Mouse (Mus musculus): ENCODE measurements around the gene Psmd2. TPM values are rescaled to one million over a fixed set of nuclear protein-coding genes. Genes with fewer than 3 reads are reported as not detected.

Psmd2 gene
- polyA plus RNA-seq, 1 experiment from 2014 or later: 359 TPM

DNA sequence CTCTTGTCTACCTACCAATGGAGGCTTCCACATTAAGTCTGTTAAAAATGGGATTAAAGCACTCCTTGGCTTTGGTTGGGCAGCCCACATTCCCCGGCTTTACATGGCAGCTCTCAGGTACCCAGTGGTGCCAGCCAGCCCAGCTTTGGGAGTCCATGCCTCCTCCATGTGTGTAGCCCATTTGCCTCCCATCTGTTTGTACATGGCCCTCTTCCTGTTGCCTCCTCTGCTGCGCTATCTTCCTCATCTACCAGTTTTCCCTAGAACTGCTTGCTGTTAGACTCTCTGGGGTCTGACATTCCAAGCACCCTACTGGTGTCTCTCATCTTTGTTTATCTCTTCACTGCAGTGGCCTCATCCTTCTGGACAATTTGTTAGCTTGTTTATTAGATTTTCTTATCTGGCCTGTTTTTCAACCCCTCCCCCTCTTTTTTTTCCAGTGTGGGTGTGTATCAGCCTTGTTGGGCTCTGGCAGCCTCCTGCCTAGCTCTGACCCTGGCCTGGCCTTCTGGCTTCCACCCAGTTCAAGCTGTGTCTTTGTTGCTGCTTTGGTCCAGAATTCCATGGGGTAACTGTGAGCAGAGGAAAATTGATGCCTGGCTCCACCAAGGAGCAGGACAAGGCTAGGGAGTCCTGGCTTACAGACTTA, 55.1 kb downstream of the Psmd2 start:
- H3K36me3 ChIP-seq (replicated peaks): peaks cover 2% of the 10 kb centered on the region; the same call in 1 of the 2 replicates
- WGBS: 97% methylated on average over 2 of the region's 2 CpGs
- ATAC-seq (replicated peaks): no peak

DNA sequence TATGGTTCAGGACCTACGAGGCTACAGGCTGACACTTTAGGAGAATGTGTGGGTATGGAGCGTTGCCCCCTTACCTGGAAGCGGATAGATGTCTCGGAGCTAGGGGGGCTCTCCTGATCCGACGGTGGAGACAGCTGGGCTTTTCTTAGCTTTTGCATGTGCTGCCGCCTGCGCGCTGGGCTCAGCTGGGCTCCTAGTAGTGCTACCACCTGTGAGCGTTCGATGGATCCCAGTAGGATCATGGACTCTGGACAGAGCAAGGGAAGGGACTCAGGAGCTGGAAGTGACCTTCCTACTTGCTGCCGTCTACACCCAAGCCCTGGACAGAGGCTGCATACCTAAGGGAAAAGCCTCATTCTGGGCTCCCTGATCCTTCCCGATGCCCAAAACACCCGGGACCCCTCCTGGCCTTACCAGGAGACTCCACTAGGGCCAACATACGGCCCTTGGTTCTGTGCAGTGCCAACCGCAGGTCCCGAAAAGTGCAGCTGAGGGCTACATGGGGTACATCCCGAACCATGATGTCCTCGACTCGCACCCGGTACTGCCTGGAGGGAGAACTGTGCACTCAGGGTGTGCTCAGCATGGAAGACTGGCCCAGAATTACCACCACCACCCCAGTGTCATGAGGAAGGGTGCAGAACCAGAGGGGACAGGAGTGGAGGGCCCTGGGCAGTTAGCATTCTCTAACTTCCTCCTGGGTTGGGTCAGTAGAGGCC, 56.9 kb downstream of the Psmd2 start:
- Histone ChIP-seq H3K4me1 (0 out of 2 replicates have a peak, but pooled peaks cover 3% of the 10 kb centered on the region), H3K4me2 (no peak overlapping the region), H3K36me3 (replicated peaks) (peaks cover 7% of the 10 kb centered on the region; the same call in 1 of the 2 replicates), H3K27me3 (replicated peaks) (no peaks in the 10 kb centered on the region), H3K9me3 (no peaks in the 10 kb centered on the region), H3K9ac (no peak overlapping the region), H3K27ac (no peak overlapping the region), H3K4me3 (no peak overlapping the region)
- no peak; the same call in 1 of the 2 replicates for ATAC-seq (replicated peaks)
- WGBS: 94% methylated on average over 21 of the region's 21 CpGs

More for the DNA sequence above, 55.1 kb downstream of the Psmd2 start:
- Histone ChIP-seq H3K27ac (no peak overlapping the region), H3K4me3 (no peak overlapping the region), H3K4me1 (peaks cover 15% of the 10 kb centered on the region), H3K4me2 (no peak overlapping the region), H3K9ac (no peak overlapping the region), H3K9me3 (no peaks in the 10 kb centered on the region), H3K27me3 (replicated peaks) (no peaks in the 10 kb centered on the region)

DNA sequence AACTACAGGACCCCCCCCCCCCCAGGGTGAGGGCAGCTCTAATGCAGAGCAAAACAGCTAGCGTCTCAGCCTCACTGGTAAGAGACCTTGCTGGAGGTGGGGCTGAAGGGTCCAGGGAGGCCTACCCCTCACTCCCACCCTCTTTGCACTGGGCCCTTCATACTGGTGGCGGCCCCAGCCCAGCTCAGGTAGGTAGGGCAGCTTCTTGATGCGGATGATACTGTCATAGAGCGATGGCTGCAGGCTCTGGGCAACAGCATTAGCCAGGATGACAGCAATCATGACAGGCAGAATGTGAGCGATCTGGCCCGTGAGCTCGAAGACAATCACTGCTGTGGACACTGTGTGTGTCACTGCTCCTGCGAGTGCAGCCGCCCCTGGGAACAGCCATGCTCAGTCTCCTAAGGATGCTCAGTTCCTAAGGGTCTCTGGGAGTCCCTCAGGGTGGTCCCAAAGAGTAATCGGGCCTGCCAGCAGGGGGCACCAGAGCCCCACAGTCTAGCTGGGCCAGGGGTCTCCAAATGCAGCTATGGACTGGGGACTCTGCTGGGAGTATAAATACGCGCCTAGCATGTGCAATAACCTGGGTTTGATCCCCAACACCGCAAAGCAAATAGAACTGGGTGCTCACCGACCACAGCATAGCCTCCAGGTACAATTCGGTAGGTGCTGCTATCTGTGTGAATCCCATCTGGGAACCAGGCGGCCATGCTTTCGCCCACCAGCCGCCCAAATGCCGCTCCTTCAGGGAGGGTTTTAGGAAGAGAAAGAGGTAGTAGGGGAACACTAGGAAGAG, 57.7 kb downstream of the Psmd2 start:
- H3K9me3 ChIP-seq: no peaks in the 10 kb centered on the region
- H3K4me2 ChIP-seq: no peak overlapping the region
- no peaks in the 10 kb centered on the region for H3K27me3 ChIP-seq (replicated peaks)
- ATAC-seq (replicated peaks): peak; percentile 57
- no peak overlapping the region for H3K4me3 ChIP-seq
- no peak overlapping the region for H3K9ac ChIP-seq
- WGBS: 71% methylated on average over 19 of the region's 19 CpGs
- H3K4me1 ChIP-seq: peaks cover 10% of the 10 kb centered on the region
- no peak overlapping the region for H3K27ac ChIP-seq
- peaks cover 7% of the 10 kb centered on the region; the same call in 1 of the 2 replicates for H3K36me3 ChIP-seq (replicated peaks)

DNA sequence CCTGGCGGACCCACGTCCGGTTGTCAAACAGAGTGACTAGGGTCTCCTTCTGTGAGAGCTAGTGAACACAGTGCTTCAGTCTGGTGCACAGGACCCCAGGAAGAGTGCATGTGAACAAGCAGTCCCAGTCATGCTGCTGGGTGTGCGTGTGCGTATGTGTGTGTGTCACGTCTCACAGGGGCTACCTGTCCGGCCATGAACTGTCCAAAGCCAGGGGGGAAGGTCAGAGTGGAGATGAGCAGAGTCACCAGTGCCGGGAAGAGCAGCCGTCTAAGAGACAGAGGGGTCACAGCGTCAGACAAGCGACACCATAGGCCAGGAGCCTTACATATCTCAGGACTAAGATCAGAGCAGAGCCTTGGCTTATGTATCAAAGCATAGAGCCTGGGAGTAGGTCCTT, 58.9 kb downstream of the Psmd2 start:
- H3K4me3 ChIP-seq: no peak overlapping the region
- H3K27ac ChIP-seq: no peak overlapping the region
- H3K4me1 ChIP-seq: peaks cover 23% of the 10 kb centered on the region
- H3K9me3 ChIP-seq: no peaks in the 10 kb centered on the region
- H3K4me2 ChIP-seq: no peak overlapping the region
- H3K27me3 ChIP-seq (replicated peaks): no peaks in the 10 kb centered on the region
- H3K9ac ChIP-seq: no peak overlapping the region
- peaks cover 7% of the 10 kb centered on the region; the same call in 1 of the 2 replicates for H3K36me3 ChIP-seq (replicated peaks)
- WGBS: 93% methylated on average over 11 of the region's 11 CpGs
- ATAC-seq (replicated peaks): no peak

DNA sequence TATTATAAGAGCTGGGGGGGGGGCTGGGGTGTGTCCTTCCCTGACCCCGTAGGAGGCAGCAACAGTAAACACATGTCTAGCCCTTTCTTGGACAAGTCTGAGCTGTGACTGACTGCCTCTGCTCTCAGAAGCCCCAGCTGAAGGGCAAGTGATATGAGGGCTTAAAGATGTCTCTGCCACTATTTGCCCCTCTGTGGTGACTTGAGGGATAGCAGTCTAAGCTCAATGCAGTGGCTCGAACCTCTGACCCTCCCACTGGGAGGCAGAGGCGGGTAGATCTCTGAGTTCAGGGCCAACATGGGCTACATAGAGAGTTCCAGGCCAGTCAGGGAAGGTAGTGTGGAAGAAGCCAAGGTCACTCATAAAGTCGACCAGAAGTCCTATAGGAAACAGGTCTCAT, 59.4 kb downstream of the Psmd2 start:
- Histone ChIP-seq H3K36me3 (replicated peaks) (peaks cover 7% of the 10 kb centered on the region; the same call in 1 of the 2 replicates), H3K4me3 (no peak overlapping the region)
- 77% methylated on average over 4 of the region's 4 CpGs for WGBS

DNA sequence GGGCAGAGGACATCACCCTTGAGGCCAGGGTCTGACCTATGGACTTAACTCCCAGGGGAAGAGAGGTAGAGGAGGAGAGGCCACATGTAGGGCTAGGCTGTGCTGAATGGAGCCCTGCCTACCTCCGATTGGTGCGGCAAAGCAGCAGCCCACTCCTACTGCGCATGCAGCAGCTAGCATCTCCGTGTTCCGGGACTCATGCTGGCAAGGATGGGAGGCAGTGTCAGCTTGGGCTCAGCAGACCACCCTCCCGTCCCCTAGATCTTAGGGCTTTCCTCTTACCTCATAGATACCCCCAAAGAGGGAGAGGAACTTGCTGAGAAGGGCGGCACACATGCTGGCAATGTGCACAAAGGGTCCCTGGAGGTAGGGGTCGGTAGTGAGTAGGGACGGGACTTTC, 60.7 kb downstream of the Psmd2 start:
- no peak for ATAC-seq (replicated peaks)
- H3K9ac ChIP-seq: no peak overlapping the region
- H3K9me3 ChIP-seq: no peaks in the 10 kb centered on the region
- H3K27me3 ChIP-seq (replicated peaks): no peaks in the 10 kb centered on the region
- H3K27ac ChIP-seq: no peak overlapping the region
- WGBS: 78% methylated on average over 9 of the region's 9 CpGs
- H3K4me3 ChIP-seq: no peak overlapping the region
- peaks cover 7% of the 10 kb centered on the region; the same call in 1 of the 2 replicates for H3K36me3 ChIP-seq (replicated peaks)
- no peak overlapping the region for H3K4me2 ChIP-seq
- H3K4me1 ChIP-seq: peaks cover 35% of the 10 kb centered on the region

More for the DNA sequence above, 59.4 kb downstream of the Psmd2 start:
- Histone ChIP-seq H3K4me1 (peaks cover 25% of the 10 kb centered on the region), H3K4me2 (no peak overlapping the region), H3K27me3 (replicated peaks) (no peaks in the 10 kb centered on the region), H3K9ac (no peak overlapping the region), H3K27ac (no peak overlapping the region), H3K9me3 (no peaks in the 10 kb centered on the region)
- ATAC-seq (replicated peaks): no peak

DNA sequence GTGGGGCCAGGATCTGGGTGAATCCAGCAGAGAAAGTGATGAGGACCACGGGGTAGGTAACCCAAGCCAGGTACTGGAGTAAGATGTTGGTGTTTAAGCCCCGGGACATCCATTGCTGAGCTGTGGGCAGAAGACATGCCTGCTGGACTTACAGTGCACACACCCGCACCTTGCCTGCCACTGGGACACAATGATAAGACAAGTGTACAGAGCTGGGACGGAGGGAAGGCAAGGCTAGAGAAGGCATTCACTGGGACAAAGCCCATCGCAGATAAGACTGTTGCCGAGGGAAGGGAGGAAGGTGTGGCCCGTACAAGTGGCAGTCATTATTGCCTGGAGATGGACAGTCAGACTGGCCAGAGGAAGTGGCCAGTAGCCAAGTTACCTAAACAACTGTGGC, 61.4 kb downstream of the Psmd2 start:
- Histone ChIP-seq H3K36me3 (replicated peaks) (peaks cover 7% of the 10 kb centered on the region; the same call in 1 of the 2 replicates), H3K4me1 (peaks cover 35% of the 10 kb centered on the region), H3K27me3 (replicated peaks) (no peaks in the 10 kb centered on the region), H3K9me3 (no peaks in the 10 kb centered on the region), H3K4me2 (no peak overlapping the region), H3K27ac (no peak overlapping the region), H3K4me3 (no peak overlapping the region), H3K9ac (no peak overlapping the region)
- ATAC-seq (replicated peaks): no peak
- WGBS: 91% methylated on average over 7 of the region's 7 CpGs

MicroRNAs encoded within 50 kb of the gene (microRNA counts, 519-probe panel; counts per million panel counts)
- 2,404 counts per million, percentile 43 among the panel's probes with 10 or more counts for microRNA mmu-miR-1224

Small RNAs within 50 kb of the gene (microRNA-seq; reads per million reads assigned to microRNA genes)
- 40.6 reads per million, percentile 42 among the genes with 10 or more reads in this experiment for gene Mir1224

Other genes with a start within 250 kb of the Psmd2 start
- gene Abcc5, start 225.3 kb upstream of the Psmd2 start, polyA plus RNA-seq (2015; fragmentation: Nextera tagmentation; extraction: Ambion mirVana): 165 and 182 TPM in 2 replicates
- 96.2 and 100 TPM in 2 replicates for gene Eif2b5, start 152.8 kb upstream of the Psmd2 start, polyA plus RNA-seq (2015; fragmentation: Nextera tagmentation; extraction: Ambion mirVana)
- gene Dvl3, start 134.7 kb upstream of the Psmd2 start, polyA plus RNA-seq (2015; fragmentation: Nextera tagmentation; extraction: Ambion mirVana): 42.0 and 43.8 TPM in 2 replicates
- 1,259 and 1,287 TPM in 2 replicates for gene Ap2m1, start 116.2 kb upstream of the Psmd2 start, polyA plus RNA-seq (2015; fragmentation: Nextera tagmentation; extraction: Ambion mirVana)
- 85.8 and 86.2 TPM in 2 replicates for gene Abcf3, start 103.1 kb upstream of the Psmd2 start, polyA plus RNA-seq (2015; fragmentation: Nextera tagmentation; extraction: Ambion mirVana)
- gene Vwa5b2, start 62.2 kb upstream of the Psmd2 start, polyA plus RNA-seq (2015; fragmentation: Nextera tagmentation; extraction: Ambion mirVana): 20.4 and 24.0 TPM in 2 replicates
- 8.5 and 10.4 TPM in 2 replicates for gene Eef1akmt4, start 40.1 kb upstream of the Psmd2 start, polyA plus RNA-seq (2015; fragmentation: Nextera tagmentation; extraction: Ambion mirVana)
- gene Gm49333, start 40.0 kb upstream of the Psmd2 start, polyA plus RNA-seq (2015; fragmentation: Nextera tagmentation; extraction: Ambion mirVana): 0.21 TPM in 1 of 2 replicates, not detected in the other
- gene Alg3, start 39.9 kb upstream of the Psmd2 start, polyA plus RNA-seq (2015; fragmentation: Nextera tagmentation; extraction: Ambion mirVana): 40.8 and 42.9 TPM in 2 replicates
- 33.5 and 35.8 TPM in 2 replicates for gene Camk2n2, start 30.4 kb upstream of the Psmd2 start, polyA plus RNA-seq (2015; fragmentation: Nextera tagmentation; extraction: Ambion mirVana)
- gene Ece2, start 21.8 kb upstream of the Psmd2 start, polyA plus RNA-seq (2015; fragmentation: Nextera tagmentation; extraction: Ambion mirVana): 17.1 and 19.9 TPM in 2 replicates
- gene Eif4g1, start 16.7 kb downstream of the Psmd2 start, polyA plus RNA-seq (2015; fragmentation: Nextera tagmentation; extraction: Ambion mirVana): 146 and 148 TPM in 2 replicates
- gene Fam131a, start 41.6 kb downstream of the Psmd2 start, polyA plus RNA-seq (2015; fragmentation: Nextera tagmentation; extraction: Ambion mirVana): 58.1 and 58.5 TPM in 2 replicates
- 82.3 and 90.6 TPM in 2 replicates for gene Polr2h, start 66.0 kb downstream of the Psmd2 start, polyA plus RNA-seq (2015; fragmentation: Nextera tagmentation; extraction: Ambion mirVana)
- gene Clcn2, start 66.1 kb downstream of the Psmd2 start, polyA plus RNA-seq (2015; fragmentation: Nextera tagmentation; extraction: Ambion mirVana): 33.7 and 33.8 TPM in 2 replicates
- gene Chrd, start 81.5 kb downstream of the Psmd2 start, polyA plus RNA-seq (2015; fragmentation: Nextera tagmentation; extraction: Ambion mirVana): 5.6 and 5.7 TPM in 2 replicates
- 1.3 and 1.7 TPM in 2 replicates for gene Thpo, start 82.9 kb downstream of the Psmd2 start, polyA plus RNA-seq (2015; fragmentation: Nextera tagmentation; extraction: Ambion mirVana)